Mouse (Mus musculus) left cerebral cortex, adult 11 months (tissue): ENCODE results near the gene Mov10l1.
A peak's percentile ranks its signal among the peaks of the same experiment; 100 is the strongest.

Experiments used
- DNase-seq: peaks from one replicate; pipeline ENCODE4 v3.0.0; 2022; ENCODE audit warnings: low spot score

Mov10l1 gene

DNA sequence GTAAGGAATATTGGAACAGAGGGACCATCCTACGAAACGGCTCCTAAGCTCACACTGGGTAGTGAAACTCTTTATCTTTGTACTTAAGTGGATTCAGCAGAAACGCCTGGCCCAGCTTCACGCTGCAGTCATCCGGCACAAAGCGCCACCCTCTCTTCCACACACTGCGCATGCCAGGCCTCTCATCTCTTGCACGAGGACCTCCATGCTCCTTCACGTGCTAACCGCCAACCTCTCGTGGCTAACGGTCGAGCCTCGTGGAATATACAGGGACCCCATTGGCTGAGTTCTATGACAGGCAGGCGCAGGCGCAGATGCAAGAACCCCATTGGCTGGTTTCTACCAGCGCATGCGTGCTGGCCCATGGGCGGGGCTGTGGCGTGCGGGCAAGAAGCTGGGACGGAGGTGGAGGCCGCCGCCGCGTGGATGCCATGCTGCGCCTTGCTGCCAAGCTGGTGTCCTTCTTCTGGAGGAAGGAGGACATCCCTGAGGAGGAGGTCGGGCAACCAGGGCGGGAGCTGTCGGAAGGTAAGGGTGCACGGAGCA lies at the start of gene Mov10l1:
Gene Mov10l1, plus strand, starts transcription at position 376 of the 546 bp plus-strand sequence.
- no peak for DNase-seq

DNA sequence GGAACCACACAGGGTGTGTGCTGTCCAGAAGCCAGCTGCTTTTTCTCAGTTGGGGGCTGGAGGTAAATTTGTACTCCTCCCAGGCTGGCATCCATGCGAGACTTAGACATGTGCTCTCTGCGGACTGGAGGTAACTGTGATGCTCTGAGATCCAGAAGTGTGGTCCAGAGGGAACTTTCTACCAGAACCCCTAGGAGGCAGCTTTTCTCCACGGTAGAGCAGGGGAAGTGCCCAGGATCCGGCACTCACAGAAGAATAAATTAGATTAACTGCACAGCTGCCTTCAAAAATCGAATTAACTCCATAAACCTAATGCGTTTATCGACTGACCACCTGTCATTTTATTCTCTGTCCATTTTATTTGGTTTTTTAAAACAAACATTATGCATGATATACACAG lies 48.6 kb upstream of the Mov10l1 start:
- DNase-seq, result no peak

DNA sequence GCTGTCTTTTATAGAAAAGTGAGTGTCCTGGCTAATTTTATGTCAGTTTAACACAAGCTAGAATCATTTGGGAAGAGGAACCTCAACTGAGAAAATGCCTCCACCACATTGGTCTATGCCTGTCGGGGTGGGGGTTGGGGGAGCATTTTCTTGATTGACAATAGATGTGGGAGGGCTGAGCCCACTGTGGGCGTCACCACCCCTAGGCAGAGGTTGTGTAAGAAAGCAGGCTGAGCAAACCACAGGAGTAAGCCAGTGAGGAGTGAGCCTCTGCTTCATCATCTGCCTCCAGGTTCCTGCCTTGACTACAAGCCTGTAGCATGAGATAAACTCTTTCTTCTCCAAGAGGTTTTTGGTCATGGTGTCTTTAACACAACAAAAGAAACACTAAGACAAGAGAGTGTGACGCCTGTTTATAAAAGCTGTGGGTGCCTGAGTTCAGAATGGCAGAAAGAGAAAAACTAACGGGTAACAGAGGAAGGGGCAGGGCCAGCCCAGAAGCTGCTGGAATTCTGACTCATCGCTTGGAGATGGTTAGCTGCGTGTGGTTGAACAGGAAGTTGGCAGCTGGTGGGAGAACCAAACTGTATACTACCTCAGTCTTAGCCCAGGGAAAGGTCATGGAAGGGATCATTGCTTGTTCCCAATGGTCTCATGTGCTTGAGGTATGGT lies 46.0 kb upstream of the Mov10l1 start:
- no peak for DNase-seq

DNA sequence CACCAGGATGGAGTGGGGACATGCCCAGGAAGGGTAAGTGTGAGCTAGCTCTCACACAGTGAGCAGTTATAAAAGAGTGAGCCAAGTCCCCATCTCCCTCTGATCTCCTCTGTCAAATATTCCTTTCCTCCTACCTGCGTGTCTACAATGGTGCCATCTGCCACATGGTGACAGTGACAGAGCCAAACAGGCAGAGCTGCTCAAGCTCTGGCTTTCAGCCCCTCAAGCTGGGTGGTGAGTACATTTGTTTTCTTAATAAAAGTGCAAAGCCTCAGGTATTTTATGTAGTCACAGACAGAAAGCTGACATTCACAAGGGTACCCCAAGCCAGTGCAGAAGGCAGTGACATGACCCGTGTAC lies 45.4 kb upstream of the Mov10l1 start:
- no peak for DNase-seq

DNA sequence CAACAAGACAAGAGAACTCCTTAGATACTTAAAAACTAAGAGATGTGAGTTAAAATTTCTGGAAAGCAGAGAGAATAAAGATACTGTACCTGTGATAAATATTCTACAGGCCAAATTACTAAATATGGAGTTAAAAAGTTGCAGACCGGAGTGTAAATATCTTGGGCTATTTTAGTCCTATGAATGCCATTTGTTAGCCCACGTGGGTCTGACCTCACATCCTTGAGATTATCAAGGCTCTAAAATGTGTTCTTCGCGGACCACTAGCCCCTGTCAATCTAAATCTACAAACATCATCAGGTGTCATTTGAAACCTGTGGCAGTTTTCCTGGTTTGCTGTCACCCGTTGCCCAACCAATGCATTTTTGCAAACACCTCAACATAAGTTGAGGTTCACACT lies 39.9 kb upstream of the Mov10l1 start:
- DNase-seq, result no peak

DNA sequence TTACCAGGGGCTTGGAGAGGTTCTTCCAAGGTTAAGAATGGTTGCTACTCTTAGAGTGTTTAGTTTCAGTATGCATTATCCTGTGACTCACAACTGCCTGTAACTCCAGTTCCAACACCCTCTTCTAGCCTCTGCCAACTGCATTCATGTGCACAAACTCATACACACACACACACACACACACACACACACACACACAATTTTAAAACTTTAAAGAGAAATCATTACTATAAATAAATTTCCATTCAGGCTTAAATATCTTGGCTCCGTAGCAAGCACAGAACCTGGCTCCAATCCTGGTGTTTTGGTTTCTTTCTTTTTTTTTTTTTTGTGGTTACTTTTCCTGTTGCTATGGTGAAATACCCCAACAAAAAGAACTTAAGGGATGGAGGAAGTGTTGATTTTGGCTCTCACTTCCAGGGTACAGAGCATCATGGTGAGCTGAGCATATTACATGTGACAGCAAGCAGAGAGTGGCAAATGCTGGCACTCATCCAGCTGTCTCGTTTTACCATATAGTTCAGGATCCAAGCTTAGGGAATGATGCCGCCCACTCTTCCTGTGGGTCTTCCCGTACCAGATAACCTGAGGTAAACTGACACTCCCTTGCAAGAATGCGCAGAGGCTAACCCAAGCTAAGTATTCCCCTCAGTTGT lies 38.7 kb upstream of the Mov10l1 start:
- no peak for DNase-seq

DNA sequence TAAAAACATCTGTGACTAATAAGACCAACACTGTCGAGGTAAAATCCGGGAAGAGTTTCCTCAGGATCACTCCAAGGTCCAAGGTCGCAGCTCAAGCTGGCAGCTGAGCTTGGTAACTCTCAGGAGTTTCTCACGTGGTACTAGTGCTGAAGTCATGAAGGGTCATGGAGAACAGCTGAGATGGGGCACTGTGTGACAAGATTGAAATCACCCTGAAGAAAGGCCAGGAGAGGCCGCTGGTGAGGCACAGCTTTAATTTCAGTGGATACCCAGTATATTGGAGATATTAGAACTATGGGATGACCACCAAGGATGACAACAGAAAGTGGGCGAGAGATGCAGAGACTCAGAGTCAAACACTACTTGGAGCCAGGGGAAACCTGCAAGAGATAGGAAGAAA lies 35.9 kb upstream of the Mov10l1 start:
- DNase-seq, result no peak

DNA sequence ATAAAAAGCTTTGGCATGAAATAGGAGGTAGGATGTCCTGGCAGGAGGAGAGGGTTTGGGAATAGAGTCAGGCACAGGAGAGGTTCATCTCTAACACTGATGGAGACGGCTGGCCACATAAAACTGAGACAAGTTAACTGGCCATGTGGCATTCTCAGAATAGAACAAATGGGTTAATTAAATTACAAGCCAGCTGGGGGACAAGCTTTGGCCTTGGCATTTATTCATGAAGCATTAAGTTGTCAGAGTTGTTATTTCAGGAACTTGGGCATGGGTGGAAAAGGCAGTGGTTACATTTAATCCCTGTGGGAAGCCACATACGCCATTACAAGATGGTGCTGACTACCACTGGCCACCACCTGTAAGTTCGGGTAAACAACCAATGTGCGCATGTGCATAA lies 31.5 kb upstream of the Mov10l1 start:
- DNase-seq, result no peak

DNA sequence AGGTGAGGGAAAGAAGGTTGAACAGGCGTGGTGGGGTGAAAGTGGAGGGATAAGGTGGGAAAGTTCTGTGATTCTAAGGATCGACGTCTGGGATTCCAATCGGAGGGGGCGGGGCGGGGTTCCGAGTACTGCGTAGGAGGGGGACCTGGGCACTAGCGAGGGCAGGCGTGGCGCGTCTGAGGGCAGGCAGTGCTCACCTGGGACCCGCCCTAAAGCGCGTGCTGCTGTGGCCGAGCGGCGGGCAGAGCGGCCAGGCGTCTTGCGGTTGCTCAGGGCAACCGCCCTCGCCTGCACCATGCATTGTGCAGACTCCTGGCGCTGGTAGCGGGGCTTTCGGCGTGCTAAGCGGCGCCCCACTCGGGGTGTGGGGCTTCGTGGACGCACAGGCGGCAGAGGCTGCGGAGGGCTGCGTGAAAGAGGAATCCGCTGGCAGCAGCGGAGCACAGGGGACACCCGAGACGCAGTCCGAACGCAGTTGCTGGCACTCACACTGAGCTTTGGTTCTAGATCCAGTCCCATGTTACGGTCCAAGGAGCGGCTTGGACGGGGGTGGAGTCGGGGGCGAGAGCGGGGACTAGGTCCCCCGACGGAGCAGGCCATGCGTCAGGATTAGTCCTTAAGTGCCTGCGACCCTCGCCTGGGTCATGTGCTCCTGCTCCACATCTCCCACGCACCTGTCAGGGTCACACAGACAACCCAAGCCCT lies 28.2 kb upstream of the Mov10l1 start, which contains the start of gene Ttll8:
Gene Ttll8, minus strand, starts transcription at position 51 of the 705 bp plus-strand sequence.
- no peak for DNase-seq

DNA sequence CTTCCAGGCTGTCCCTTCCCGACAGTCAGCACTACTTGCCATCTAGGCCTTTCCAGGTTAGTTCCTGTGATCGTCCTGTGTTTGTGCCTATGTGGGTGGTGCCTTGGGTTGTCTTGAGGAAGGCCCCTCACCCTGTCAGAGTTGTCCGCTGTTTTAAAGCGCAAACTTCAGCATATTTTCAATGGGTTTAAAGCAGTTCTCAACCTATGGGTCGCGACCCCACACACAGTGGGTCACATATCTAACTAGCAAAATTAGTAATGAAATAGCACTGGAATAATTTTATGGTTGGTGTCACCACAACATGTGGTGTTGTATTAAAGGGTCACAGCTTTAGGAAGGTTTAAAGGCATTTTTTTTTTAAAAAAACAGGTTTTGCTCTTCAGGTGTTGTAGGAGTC lies 27.4 kb upstream of the Mov10l1 start:
- no peak for DNase-seq

DNA sequence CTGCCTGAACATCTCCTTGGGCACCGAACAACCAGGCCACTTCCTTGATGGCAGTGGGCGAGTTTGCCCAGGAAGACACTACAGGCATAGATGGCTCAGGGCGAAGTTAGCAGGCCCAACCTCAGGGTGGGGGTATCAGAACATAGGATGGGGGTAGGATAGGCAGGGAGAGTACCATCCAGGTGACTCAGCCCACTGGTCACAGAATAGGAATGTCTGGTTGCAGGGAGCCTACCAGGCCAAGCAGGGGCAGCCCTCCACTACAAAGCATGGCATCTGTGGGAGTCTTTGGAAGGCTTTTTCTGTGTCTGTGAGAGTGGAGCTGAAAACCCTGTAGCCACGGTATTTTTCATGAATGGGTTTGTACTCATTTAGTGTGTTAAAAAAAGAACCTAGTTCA lies 25.2 kb upstream of the Mov10l1 start:
- DNase-seq, result no peak

DNA sequence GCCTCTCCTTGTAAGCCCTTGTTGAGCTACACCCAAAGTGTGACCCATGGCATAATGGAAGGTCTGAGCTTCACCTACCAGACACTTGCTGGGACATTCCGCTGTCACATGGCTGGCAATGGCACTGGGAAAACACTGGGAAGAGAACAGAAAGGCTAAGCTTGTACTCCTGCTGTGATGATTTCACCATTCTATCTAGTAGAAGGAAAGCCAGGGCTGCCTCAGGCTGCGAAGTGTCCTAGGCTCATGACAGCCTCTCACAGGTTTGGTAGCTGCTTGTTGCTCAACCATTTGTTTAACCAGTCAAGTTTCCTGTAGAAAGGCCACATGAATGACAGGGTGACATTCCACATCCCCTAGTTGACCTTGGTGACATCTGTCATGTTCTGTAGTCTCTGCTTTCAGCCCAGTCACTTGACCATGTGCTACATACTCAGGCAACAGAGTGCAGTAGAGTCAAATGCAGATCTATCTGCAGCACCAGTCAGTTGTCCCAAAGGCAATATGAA lies 18.6 kb upstream of the Mov10l1 start:
- no peak for DNase-seq

DNA sequence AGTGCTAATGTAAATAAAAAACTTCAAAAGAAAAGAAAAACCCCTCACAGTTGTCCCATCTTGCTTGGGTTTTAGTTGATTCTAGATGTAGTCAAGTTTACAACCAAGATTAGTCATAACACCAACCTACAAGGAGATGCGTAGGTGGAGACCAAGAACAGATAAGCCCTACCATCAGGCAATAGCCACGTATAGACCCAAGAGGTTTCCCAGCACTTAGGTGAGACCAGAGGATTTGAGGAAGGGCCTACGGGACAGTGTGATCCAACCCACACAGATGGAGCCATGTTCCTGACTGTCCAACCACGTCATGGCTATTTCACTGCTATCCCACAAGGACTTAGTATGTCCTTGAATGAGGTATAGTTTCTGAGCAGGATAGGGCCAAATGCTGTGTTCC lies 10.4 kb upstream of the Mov10l1 start:
- no peak for DNase-seq

DNA sequence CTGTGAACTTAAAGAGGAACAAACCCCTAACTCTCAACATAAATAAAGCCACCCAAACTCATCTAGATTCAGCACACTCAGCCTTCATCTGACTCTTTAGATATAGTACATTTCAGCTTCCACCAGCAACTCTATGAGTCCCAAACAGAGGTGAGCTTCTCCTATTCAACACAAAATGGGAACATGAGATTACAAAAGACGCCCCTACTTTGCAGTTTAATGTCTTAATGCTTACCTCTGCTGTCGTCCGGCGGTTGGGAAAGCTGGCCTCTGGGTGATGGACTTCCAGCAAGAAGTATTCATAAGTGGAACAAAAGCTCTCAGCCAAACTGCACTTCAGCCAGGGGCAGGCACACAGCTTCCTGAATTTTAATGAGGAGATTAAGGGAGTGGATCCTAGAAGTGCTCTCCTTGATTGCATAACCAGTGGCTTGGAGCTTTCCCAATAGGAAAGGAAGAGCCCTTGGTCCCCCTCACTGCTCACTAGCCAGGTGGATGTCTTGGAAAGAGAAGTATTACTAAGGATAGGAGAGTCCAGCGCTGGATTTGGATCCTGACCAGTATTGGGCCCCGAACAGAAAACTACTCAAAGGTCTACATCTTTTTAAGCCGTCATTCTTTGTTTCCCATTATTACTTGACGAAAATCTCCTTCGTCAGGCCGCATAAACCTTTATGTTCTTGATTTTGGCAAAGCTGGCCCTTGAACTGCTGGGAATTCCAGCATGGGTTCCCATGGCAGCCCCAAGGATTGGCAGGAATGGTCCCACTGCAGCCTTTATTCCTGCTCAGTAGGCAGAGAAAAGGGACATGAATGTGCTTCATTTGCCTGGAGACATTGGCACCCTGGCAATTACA lies 4.2 kb upstream of the Mov10l1 start, which contains the start of gene Mlc1:
Gene Mlc1, minus strand, starts transcription at position 727 of the 857 bp plus-strand sequence.
- DNase-seq, result peak; percentile 15

DNA sequence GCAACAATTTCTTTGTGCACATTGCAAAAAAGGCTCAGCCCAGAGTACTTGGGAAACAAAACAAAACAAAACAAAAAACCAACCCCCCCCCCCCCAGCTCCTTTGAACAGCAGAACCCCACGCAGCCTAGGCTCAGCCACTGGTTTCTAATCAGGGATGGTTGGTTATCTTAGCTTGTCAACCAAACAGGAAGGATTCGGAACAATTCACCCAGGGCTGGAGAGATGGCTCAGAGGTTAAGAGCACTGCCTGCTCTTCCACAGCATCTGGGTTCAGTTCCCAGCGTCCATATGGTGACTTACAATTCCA lies 3.6 kb upstream of the Mov10l1 start:
- no peak for DNase-seq

DNA sequence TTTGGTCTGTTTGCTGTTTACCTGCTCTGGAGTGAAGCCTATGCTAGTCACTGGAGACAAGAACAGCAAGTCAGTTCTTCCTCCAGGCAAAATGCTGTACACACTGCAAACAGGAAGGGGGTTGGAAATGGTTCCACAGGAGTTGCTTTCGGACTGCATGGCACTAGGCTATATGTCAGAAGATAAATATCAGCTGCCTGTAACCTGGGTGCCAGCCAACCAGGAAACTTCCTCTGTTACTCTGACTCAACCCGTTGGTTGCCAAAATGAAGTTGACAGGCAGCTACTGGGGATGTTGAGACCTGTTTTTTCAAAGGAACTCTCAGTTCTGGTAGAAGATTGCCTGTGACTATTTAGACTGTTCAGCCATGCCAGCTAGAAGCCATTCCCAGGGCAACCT lies 6.5 kb downstream of the Mov10l1 start:
- no peak for DNase-seq

DNA sequence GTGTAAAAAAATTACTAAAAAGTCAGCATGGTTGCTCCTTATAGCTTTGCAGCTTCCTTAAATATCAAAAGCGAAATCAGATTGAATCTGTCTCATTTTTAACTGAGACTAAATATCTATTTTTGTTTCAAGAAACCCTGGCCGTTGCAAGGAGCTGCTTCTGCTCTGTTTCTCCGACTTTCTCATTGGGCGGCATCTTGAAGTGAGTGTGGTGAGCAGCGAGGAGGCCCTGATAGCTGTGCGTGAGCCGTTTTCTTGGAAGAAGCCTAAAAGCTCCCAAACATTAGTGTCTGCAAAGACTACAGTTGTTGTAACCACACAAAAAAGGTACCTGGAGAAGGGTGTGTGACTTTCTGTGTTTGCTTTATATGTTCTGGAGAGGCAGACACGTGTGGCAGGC lies 15.9 kb downstream of the Mov10l1 start:
- DNase-seq, result no peak

DNA sequence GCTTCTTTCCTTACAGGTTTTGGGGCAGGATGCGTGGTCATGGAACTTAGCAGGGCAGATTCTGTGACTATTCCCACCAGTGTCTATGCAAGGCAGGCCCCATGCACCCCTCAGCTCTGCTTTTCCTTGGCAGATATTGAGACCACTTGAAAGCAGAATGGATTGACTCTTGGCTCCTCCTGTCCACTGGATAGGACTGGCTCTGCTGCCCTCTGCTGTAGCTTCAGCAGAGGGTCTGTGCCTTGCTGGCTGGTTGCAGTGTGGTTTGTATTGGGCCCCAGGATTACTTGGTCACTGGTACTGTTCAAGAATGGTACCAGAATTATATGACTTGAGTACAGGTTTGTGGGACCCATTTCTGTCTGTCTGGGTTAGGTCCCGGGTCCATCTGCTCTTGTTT lies 16.4 kb downstream of the Mov10l1 start:
- DNase-seq, result no peak

DNA sequence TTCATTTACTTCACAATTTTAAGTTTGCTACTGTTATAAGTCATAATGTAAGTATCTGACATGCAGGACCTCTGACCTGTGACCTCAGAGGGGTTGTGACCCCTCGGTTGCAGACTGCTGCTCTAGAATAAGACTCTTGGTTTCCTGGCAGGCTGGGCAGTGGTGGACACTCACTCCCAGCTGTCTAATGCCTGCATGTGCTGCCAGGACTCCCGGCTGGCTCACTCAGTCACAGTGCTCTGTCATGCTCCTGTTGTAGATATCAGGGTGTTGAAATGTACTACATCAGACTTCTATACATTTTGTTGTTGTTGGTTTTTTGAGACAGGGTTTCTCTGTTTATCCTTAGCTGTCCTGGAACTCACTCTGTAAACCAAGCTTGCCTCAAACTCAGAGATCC lies 17.7 kb downstream of the Mov10l1 start:
- no peak for DNase-seq

DNA sequence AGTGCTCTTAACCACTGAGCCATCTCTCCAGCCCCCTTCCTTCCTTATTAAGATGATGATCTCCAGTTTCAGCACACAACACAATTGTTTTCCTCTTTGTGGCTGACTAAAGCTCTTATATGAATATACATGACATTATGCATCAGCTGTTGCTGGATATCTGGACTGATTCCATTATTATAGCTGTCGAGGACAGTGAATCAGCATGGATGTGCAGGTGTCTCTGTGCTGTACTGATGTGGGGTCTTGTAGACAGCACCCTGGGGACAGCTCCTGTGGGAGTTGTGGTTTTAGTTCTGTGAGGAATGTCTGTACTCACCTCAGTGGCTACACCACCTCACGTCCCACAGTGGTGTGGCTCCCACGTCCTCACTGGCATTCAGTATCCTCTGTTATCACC lies 18.5 kb downstream of the Mov10l1 start:
- DNase-seq, result no peak

DNA sequence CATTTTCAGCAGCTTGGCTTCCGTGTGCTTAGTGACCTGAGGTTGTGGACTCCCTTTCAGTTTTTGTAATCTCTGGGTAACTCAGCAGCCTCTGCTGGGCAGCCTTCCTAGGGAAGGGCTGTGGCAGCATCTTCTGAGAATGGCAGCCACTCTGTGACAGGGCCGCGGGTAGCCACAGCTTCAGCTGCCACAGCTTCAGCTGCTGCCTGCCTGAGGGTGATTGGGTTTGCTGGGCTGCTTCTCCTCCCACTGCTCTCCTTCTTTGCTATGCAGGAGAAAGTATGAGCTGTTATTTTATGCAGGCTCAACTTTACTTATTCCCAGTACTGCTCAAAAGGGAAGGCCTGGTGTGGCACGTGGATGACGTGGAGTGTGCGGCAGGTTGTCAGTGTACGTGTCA lies 24.3 kb downstream of the Mov10l1 start:
- no peak for DNase-seq

DNA sequence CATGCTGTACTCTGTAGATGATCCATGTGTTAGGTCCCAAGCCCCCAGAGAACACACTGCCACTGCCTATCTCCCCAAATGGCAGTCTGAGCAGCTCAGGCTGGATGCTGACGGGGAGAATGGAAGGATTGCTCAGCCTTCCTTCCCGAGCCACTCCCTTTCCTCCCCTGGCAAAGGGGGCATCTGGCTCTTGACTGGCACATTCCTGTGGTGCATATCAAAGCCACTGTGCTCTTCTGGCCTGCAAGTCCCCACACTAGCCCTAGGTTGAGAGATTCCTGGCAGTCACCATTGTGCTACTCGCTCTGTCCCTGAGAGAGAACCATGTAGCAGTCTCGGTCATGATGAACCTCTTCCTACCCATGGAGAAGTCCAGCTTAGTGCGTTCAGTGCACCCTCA lies 25.1 kb downstream of the Mov10l1 start:
- no peak for DNase-seq
